Mouse (Mus musculus) forebrain, embryonic 14.5 days (tissue): ENCODE measurements around the gene Gm4969. TPM values are rescaled to one million over a fixed set of nuclear protein-coding genes. Genes with fewer than 3 reads are reported as not detected.

ENCODE experiments used
- ATAC-seq: fragments of 200-750 bp; cut with Nextera tagmentation; 2 replicates; pipeline ENCODE4 v1.8.0; 2017; ENCODE audit warnings: mild to moderate bottlenecking, moderate library complexity
- DNase-seq: peaks from one replicate; pipeline ENCODE4 v3.0.0-alpha.2; 2015; ENCODE audit warnings: low spot score
- H3K27ac ChIP-seq: fragments of 300-500 bp; sonication (generic); 2 replicates; pipeline ENCODE4 v1.5.1; 2014; ENCODE audit warnings: low read depth, mild to moderate bottlenecking, control low read depth, low read length, moderate library complexity
- H3K27me3 ChIP-seq: fragments of 300-500 bp; sonication (generic); replicated peaks from 2 replicates; pipeline ENCODE4 v1.6.1; 2014; ENCODE audit warnings: low read length, control low read depth, mixed read lengths; ENCODE audit not compliant: control insufficient read depth, insufficient read depth
- H3K36me3 ChIP-seq: fragments of 300-500 bp; sonication (generic); 2 replicates; pipeline ENCODE4 v1.6.1; 2014; ENCODE audit warnings: low read length, control low read depth; ENCODE audit not compliant: control insufficient read depth, insufficient read depth
- H3K4me1 ChIP-seq: fragments of 300-500 bp; sonication (generic); 2 replicates; pipeline ENCODE4 v1.6.1; 2014; ENCODE audit warnings: antibody characterized with exemption, low read length, control low read depth; ENCODE audit not compliant: control insufficient read depth, insufficient read depth
- H3K4me2 ChIP-seq: fragments of 300-500 bp; sonication (generic); 2 replicates; pipeline ENCODE4 v1.6.1; 2014; ENCODE audit warnings: mild to moderate bottlenecking, control low read depth, low read length
- H3K4me3 ChIP-seq: fragments of 300-500 bp; sonication (generic); 2 replicates; pipeline ENCODE4 v1.5.1; 2014; ENCODE audit warnings: low read depth, low read length, control low read depth
- H3K9ac ChIP-seq: fragments of 300-500 bp; sonication (generic); 2 replicates; pipeline ENCODE4 v1.6.1; 2014; ENCODE audit warnings: mild to moderate bottlenecking, low read length, control low read depth, moderate library complexity
- H3K9me3 ChIP-seq: fragments of 300-500 bp; sonication (generic); replicated peaks from 2 replicates; pipeline ENCODE4 v1.6.1; 2016; ENCODE audit warnings: low read length, control low read depth, mixed read lengths; ENCODE audit not compliant: control insufficient read depth
- WGBS: fragments of 180-500 bp; shearing (Covaris S2); extraction: QIAGEN DNeasy Blood & Tissue Kit; methylation state at CpG from one replicate; pipeline ENCODE4 v1.1.7; 2014; 5-methylcytosine and 5-hydroxymethylcytosine counted together
- microRNA-seq: library from miRNA; unstranded; fragments of <30 nt; microRNA quantifications from one replicate; pipeline ENCODE4, GENCODE M21; 2016
- polyA plus RNA-seq: library from polyadenylated mRNA; unstranded; fragments of >200 nt; fragmentation: Nextera tagmentation; extraction: Ambion mirVana; gene quantifications from 2 replicates; pipeline ENCODE4 v1.2.1, GENCODE M21; 2014

Gene Gm4969
- polyA plus RNA-seq, 1 experiment from 2014 or later = 2.2 TPM

DNA sequence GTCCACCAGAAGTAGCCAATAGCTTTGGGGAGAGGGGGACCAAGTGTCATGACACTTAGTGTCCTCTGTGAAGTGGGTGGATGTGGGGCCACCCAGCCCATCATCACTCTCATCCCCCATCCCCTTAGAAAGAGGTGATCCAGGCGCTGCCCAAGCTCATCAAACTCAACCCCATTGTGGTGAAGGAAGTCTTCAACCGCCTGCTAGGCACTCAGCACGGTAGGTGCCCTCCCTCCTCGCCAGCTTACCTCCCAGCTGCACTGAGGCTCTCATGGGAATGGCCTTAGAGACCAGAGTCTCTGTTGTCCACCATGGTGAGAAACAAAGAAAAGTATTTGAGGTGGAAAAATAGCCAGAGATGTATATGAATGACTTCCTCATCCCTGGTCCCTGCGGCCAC lies 68.9 kb downstream of the Gm4969 start:
- DNase-seq = no peak
- no peaks in the 10 kb centered on the region for H3K4me1 ChIP-seq
- no peaks in the 10 kb centered on the region for H3K27me3 ChIP-seq
- H3K27ac ChIP-seq = no peak overlapping the region
- peaks cover 81% of the 10 kb centered on the region for H3K36me3 ChIP-seq
- H3K9me3 ChIP-seq = no peaks in the 10 kb centered on the region
- H3K9ac ChIP-seq = no peak overlapping the region
- no peak overlapping the region for H3K4me2 ChIP-seq
- WGBS = 89% methylated on average over 5 of the region's 5 CpGs
- H3K4me3 ChIP-seq = no peak overlapping the region
- no peak for ATAC-seq

Small RNA genes lying within 50 kb of the gene (microRNA-seq; reads per million reads assigned to microRNA genes)
- gene Mir3100 = 0.53 reads per million

Other genes starting within 250 kb of the Gm4969 start
- 19.1 and 20.9 TPM in 2 replicates for gene Pglyrp1, start 247.0 kb downstream of the Gm4969 start, polyA plus RNA-seq
- 17.4 and 19.0 TPM in 2 replicates for gene Ccdc61, start 208.0 kb downstream of the Gm4969 start, polyA plus RNA-seq
- gene Nova2, start 192.5 kb downstream of the Gm4969 start, polyA plus RNA-seq = 13.1 and 15.7 TPM in 2 replicates
- gene Nanos2, start 131.0 kb downstream of the Gm4969 start, polyA plus RNA-seq = 0.18 and 0.49 TPM in 2 replicates
- 3.6 and 3.9 TPM in 2 replicates for gene Mypop, start 127.1 kb downstream of the Gm4969 start, polyA plus RNA-seq
- gene Irf2bp1, start 114.3 kb downstream of the Gm4969 start, polyA plus RNA-seq = 25.9 and 33.3 TPM in 2 replicates
- gene Foxa3, start 94.8 kb downstream of the Gm4969 start, polyA plus RNA-seq = not detected in 2 replicates
- 19.1 and 22.7 TPM in 2 replicates for gene Sympk, start 94.0 kb downstream of the Gm4969 start, polyA plus RNA-seq
- gene Rsph6a, start 63.7 kb downstream of the Gm4969 start, polyA plus RNA-seq = not detected in 2 replicates
- gene Dmwd, start 42.1 kb downstream of the Gm4969 start, polyA plus RNA-seq = 28.0 and 29.1 TPM in 2 replicates
- gene Dmpk, start 34.5 kb downstream of the Gm4969 start, polyA plus RNA-seq = 4.4 and 7.8 TPM in 2 replicates
- 2.4 and 3.5 TPM in 2 replicates for gene Six5, start 23.8 kb downstream of the Gm4969 start, polyA plus RNA-seq
- 10.1 and 11.9 TPM in 2 replicates for gene Fbxo46, start 1.5 kb upstream of the Gm4969 start, polyA plus RNA-seq
- 11.1 and 14.0 TPM in 2 replicates for gene Qpctl, start 30.9 kb upstream of the Gm4969 start, polyA plus RNA-seq
- 141 and 155 TPM in 2 replicates for gene Snrpd2, start 31.4 kb upstream of the Gm4969 start, polyA plus RNA-seq
- 4.8 and 8.2 TPM in 2 replicates for gene Gipr, start 47.8 kb upstream of the Gm4969 start, polyA plus RNA-seq
- gene Eml2, start 58.1 kb upstream of the Gm4969 start, polyA plus RNA-seq = 3.4 TPM in 2 replicates
- 1.8 and 2.3 TPM in 2 replicates for gene Gpr4, start 94.2 kb upstream of the Gm4969 start, polyA plus RNA-seq
- 42.5 TPM in 2 replicates for gene Opa3, start 110.0 kb upstream of the Gm4969 start, polyA plus RNA-seq
- 27.1 and 32.3 TPM in 2 replicates for gene Vasp, start 153.4 kb upstream of the Gm4969 start, polyA plus RNA-seq
- gene Ppm1n, start 161.7 kb upstream of the Gm4969 start, polyA plus RNA-seq = 0.30 and 0.67 TPM in 2 replicates
- 102 and 109 TPM in 2 replicates for gene Rtn2, start 164.3 kb upstream of the Gm4969 start, polyA plus RNA-seq
- 0.17 TPM in 1 of 2 replicates, not detected in the other for gene Fosb, start 191.7 kb upstream of the Gm4969 start, polyA plus RNA-seq
- gene Ercc1, start 226.4 kb upstream of the Gm4969 start, polyA plus RNA-seq = 99.5 and 101 TPM in 2 replicates
- gene Cd3eap, start 241.1 kb upstream of the Gm4969 start, polyA plus RNA-seq = 18.4 and 20.0 TPM in 2 replicates
- gene Ppp1r13l, start 241.4 kb upstream of the Gm4969 start, polyA plus RNA-seq = 1.1 and 1.3 TPM in 2 replicates